Mouse (Mus musculus) midbrain, postnatal 0 days (tissue): ENCODE results near the gene Pcyox1. TPM values are rescaled to one million over a fixed set of nuclear protein-coding genes. Genes with fewer than 3 reads are reported as not detected.
"Not testable (repeated sequence)": the region's sequence is repeated elsewhere in the genome, so short reads cannot be mapped to it uniquely, and the experiment has no call there.

Experiments
- ATAC-seq: fragments of 200-750 bp; cut with Nextera tagmentation; 2 replicates; pipeline ENCODE4 v1.8.0; 2017; ENCODE audit warnings: moderate number of reproducible peaks, mild to moderate bottlenecking, moderate TSS enrichment, moderate library complexity; ENCODE audit not compliant: low FRiP score
- DNase-seq: peaks from one replicate; pipeline ENCODE4 v3.0.0-alpha.2; 2015; ENCODE audit warnings: low spot score
- H3K27ac ChIP-seq: fragments of 300-500 bp; sonication (generic); 2 replicates; pipeline ENCODE4 v1.5.1; 2014; ENCODE audit warnings: low read depth, mild to moderate bottlenecking, low read length, mixed read lengths
- H3K27me3 ChIP-seq: fragments of 300-500 bp; sonication (generic); 2 replicates; pipeline ENCODE4 v1.6.1; 2014; ENCODE audit warnings: low read length, control low read depth, mixed read lengths; ENCODE audit not compliant: insufficient read depth
- H3K36me3 ChIP-seq: fragments of 300-500 bp; sonication (generic); 2 replicates; pipeline ENCODE4 v1.6.1; 2014; ENCODE audit warnings: low read length, control low read depth, mixed read lengths; ENCODE audit not compliant: insufficient read depth
- H3K4me1 ChIP-seq: fragments of 300-500 bp; sonication (generic); 2 replicates; pipeline ENCODE4 v1.6.1; 2014; ENCODE audit warnings: mild to moderate bottlenecking, control low read depth, antibody characterized with exemption, low read length, mixed read lengths; ENCODE audit not compliant: insufficient read depth
- H3K4me2 ChIP-seq: fragments of 300-500 bp; sonication (generic); 2 replicates; pipeline ENCODE4 v1.6.1; 2014; ENCODE audit warnings: low read depth, mild to moderate bottlenecking, low read length, mixed read lengths; ENCODE audit not compliant: poor library complexity, severe bottlenecking
- H3K4me3 ChIP-seq: fragments of 300-500 bp; sonication (generic); 2 replicates; pipeline ENCODE4 v1.5.1; 2014; ENCODE audit warnings: low read depth, mild to moderate bottlenecking, low read length, moderate library complexity
- H3K9ac ChIP-seq: fragments of 300-500 bp; sonication (generic); replicated peaks from 2 replicates; pipeline ENCODE4 v1.6.1; 2014; ENCODE audit warnings: mild to moderate bottlenecking, low read length, moderate library complexity, mixed read lengths; ENCODE audit not compliant: poor library complexity, severe bottlenecking
- H3K9me3 ChIP-seq: fragments of 300-500 bp; sonication (generic); 2 replicates; pipeline ENCODE4 v1.6.1; 2016; ENCODE audit warnings: low read length, control low read depth
- CTCF ChIP-seq: IDR thresholded peaks from 2 replicates; pipeline ENCODE4 v1.5.1; 2016; ENCODE audit warnings: antibody characterized with exemption, mild to moderate bottlenecking
- WGBS: fragments of 180-500 bp; shearing (Covaris S2); extraction: QIAGEN DNeasy Blood & Tissue Kit; methylation state at CpG from one replicate; pipeline ENCODE4 v1.1.7; 2014; 5-methylcytosine and 5-hydroxymethylcytosine counted together
- polyA plus RNA-seq: library from polyadenylated mRNA; unstranded; fragments of >200 nt; fragmentation: Nextera tagmentation; extraction: Ambion mirVana; gene quantifications from 2 replicates; pipeline ENCODE4 v1.2.1, GENCODE M21; 2015
- total RNA-seq: library from RNA; depleted of rRNA; stranded (reverse); fragments of >200 nt; gene quantifications from 2 replicates; pipeline ENCODE4 v1.2.3, GENCODE M21; 2014

Pcyox1 gene
- total and polyA plus RNA-seq, 2 experiments from 2014 or later = 95.4 to 108 TPM

DNA sequence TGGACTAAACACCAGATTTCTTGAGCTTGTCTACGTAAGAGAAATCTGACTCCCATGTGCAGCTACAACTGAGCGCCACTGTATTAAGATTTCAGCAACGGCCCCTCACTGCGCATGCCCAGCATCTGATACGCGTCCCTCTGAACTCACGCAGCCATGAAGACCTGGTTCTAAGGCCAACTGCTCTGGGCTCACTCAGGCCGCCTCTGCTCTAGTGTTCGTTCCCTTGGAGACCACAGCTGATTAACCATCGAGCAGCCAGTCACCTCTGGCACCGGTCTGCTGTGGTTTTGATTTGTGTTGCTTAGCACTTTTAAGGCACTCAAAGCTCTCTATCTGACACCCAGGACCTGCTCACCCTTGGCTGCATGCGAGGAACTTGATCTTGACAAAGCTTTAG is 9.6 kb downstream of the Pcyox1 start:
- H3K27ac ChIP-seq = no peak overlapping the region
- no peak for ATAC-seq
- WGBS = 78% methylated on average over 12 of the region's 12 CpGs
- H3K27me3 ChIP-seq = no peaks in the 10 kb centered on the region
- TF ChIP-seq CTCF = no peak
- no peaks in the 10 kb centered on the region for H3K9me3 ChIP-seq
- no peak overlapping the region for H3K4me2 ChIP-seq
- H3K4me3 ChIP-seq = no peak overlapping the region
- no peak for DNase-seq
- 0 out of 2 replicates have a peak overlapping the region, but pooled peaks have one; percentile 29 for H3K9ac ChIP-seq
- peaks cover 49% of the 10 kb centered on the region for H3K36me3 ChIP-seq
- no peaks in the 10 kb centered on the region for H3K4me1 ChIP-seq

DNA sequence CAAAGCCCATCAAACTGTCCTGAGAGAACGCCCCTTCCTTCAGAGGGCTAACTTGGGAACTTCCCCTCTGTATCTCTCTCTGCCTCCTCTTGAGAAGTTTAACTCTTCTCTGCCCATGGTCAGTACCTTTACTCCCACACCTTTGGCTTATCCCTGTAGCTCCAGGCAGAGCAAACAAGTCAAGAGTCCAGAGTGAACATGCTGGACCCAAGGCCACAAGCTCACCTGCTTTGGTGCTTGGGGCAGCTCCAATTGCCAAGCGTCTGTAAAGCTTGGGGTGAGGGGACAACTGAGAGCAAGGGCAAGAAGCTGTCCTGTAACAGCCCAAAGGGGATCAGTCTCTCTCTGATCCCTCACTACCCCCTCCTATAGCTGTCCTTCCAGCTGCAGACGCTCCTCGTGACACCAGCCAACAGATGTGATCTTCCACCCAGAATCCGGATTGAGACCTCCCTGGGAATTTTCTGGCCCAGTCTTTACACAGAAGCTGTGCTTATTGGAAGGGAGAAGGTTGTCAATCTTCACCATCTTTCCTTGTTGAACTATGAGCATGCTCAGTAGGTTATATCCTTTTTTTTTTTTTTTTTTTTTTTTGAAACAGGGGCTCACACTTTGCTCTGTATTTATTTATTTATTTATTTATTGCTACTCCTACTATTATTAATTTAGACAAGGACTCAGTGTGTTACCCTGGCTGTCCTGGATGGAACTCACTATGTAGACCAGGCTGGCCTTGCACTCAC is 11.4 kb downstream of the Pcyox1 start:
- Histone ChIP-seq H3K4me1 (no peaks in the 10 kb centered on the region), H3K27ac (no peak overlapping the region), H3K36me3 (peaks cover 35% of the 10 kb centered on the region), H3K4me3 (no peak overlapping the region), H3K27me3 (no peaks in the 10 kb centered on the region), H3K9ac (no peak overlapping the region), H3K9me3 (no peaks in the 10 kb centered on the region), H3K4me2 (no peak overlapping the region)
- no peak for ATAC-seq
- TF ChIP-seq CTCF = no peak
- DNase-seq = no peak
- WGBS = 88% methylated on average over 5 of the region's 5 CpGs

DNA sequence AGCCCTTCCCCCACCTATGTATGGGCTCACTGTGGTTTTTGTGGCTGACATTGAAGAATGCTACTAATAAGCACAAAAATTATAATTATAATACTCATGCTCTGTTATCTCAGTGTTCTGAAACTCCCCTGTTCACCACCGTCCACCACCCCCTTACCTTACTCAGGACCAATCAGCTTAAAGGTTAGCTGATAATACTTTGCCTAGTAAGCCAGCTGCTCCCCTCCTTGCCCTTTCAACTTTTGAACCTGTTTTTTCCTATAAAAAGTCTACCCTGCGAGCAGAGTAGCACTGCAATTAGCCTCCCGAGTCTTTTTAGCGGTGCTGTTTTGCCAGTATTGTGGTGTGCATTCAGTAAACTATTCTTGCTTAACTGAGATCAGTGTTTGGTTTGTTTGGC is 12.3 kb downstream of the Pcyox1 start:
- DNase-seq = no peak
- Histone ChIP-seq H3K36me3 (peaks cover 29% of the 10 kb centered on the region), H3K4me1 (no peaks in the 10 kb centered on the region), H3K9me3 (no peaks in the 10 kb centered on the region), H3K27me3 (no peaks in the 10 kb centered on the region), H3K9ac (no peak overlapping the region), H3K4me2 (no peak overlapping the region), H3K4me3 (no peak overlapping the region), H3K27ac (no peak overlapping the region)
- TF ChIP-seq CTCF = no peak
- no peak for ATAC-seq
- WGBS = 76% methylated on average over 4 of the region's 4 CpGs

DNA sequence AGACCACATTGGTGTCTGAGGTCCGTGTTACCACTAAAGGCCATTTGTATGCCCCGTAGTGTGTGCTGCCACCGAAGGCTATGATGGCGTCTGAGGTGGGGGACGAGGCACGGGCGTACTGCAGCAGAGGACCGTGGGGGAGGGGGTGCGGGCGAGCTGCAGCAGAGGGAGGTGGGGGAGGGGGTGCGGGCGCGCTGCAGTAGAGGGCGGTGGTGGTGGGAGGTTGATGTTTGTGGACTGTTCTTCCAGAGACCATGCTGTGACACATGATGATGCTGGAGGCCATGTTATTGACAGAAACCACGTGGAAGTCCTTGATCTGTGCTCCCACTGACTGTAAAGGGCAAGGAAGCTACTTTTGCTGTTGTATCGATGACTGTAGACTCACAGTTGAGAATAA is 13.6 kb downstream of the Pcyox1 start:
- Histone ChIP-seq H3K9ac (no peak overlapping the region), H3K4me1 (no peaks in the 10 kb centered on the region), H3K36me3 (peaks cover 27% of the 10 kb centered on the region; the same call in 1 of the 2 replicates), H3K9me3 (no peaks in the 10 kb centered on the region), H3K27ac (no peak overlapping the region), H3K4me2 (no peak overlapping the region), H3K27me3 (no peaks in the 10 kb centered on the region), H3K4me3 (no peak overlapping the region)
- WGBS = 50% methylated on average over 16 of the region's 16 CpGs
- TF ChIP-seq CTCF = no peak
- DNase-seq = no peak
- no peak for ATAC-seq

DNA sequence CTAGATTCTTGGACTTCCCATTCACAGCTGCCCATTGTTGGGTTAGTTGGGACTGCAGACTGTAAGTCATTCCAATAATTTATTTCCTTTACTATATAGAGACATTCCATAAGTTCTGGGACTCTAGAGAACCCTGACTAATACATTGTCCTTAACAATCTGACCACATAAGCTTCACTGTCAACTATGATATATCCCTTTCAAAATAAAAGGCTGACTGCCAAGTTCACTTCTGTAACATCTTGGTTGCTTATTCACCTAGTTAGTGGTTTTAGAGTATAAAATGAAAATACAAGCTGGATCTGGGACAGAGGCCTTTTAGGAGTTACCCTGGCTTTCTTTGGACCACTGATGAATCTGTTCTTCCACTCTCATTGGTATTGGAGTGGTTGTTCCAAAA is 14.4 kb downstream of the Pcyox1 start:
- Histone ChIP-seq H3K4me3 (no peak overlapping the region), H3K9me3 (no peaks in the 10 kb centered on the region), H3K27me3 (no peaks in the 10 kb centered on the region), H3K36me3 (peaks cover 29% of the 10 kb centered on the region), H3K4me2 (no peak overlapping the region), H3K9ac (no peak overlapping the region), H3K4me1 (no peaks in the 10 kb centered on the region), H3K27ac (no peak overlapping the region)
- no peak for TF ChIP-seq CTCF
- DNase-seq (no peak), ATAC-seq (no peak)

DNA sequence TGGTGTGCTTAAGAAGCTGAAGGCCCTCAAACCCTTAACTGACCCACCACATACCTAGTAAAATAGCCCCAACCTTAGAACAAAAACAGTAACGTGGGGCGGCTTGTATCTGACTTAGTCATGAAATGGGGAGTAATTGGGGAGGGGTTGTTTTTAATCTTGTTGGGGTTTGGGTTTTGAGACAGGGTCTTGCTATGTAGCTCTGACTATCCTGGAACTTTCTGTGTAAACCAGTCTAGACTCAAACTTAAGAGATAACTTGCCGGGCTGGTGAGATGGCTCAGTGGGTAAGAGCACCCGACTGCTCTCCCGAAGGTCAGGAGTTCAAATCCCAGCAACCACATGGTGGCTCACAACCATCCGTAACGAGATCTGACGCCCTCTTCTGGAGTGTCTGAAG is 16.8 kb downstream of the Pcyox1 start:
- ATAC-seq, H3K4me2 ChIP-seq, H3K9me3 ChIP-seq, DNase-seq, H3K27me3 ChIP-seq, H3K27ac ChIP-seq, H3K4me3 ChIP-seq, H3K9ac ChIP-seq, H3K4me1 ChIP-seq: not testable (repeated sequence)
- WGBS = 76% methylated on average over 6 of the region's 8 CpGs
- H3K36me3 ChIP-seq = peaks cover 28% of the 10 kb centered on the region
